Mouse (Mus musculus): Measurements from ENCODE around the gene D10Wsu102e. TPM values are rescaled to one million over a fixed set of nuclear protein-coding genes. Genes with fewer than 3 reads are reported as not detected.
"Not testable (repeated sequence)": the region's sequence is repeated elsewhere in the genome, so short reads cannot be mapped to it uniquely, and the experiment has no call there.

Gene D10Wsu102e
- polyA plus RNA-seq, 1 experiment from 2014 or later, result 0.97 TPM

- no peak for ATAC-seq (ENCODE audit: insufficient read depth, low FRiP score, low TSS enrichment)
- Histone ChIP-seq H3K36me3 (ENCODE audit: control insufficient read depth, insufficient read depth, low read length) (peaks cover 8% of the 10 kb centered on the region), H3K27ac (ENCODE audit: low read depth, low read length) (no peak overlapping the region), H3K9ac (ENCODE audit: low read length) (no peak overlapping the region), H3K4me2 (ENCODE audit: low read depth) (no peak overlapping the region), H3K9me3 (ENCODE audit: control insufficient read depth, low read length) (no peaks in the 10 kb centered on the region), H3K27me3 (ENCODE audit: control insufficient read depth, insufficient read depth, low read length) (no peaks in the 10 kb centered on the region), H3K4me3 (ENCODE audit: low read depth, low read length) (no peak overlapping the region), H3K4me1 (ENCODE audit: control insufficient read depth, insufficient read depth, low read length) (no peaks in the 10 kb centered on the region)
- whole genome bisulfite sequencing, result 98% methylated on average over 3 of the region's 3 CpGs
- no peak for DNase-seq (ENCODE audit: low spot score)
These were observed 14.1 kb downstream of the D10Wsu102e start for GRCm38 (mm10) chr10:83374045-83374656.

- not testable (repeated sequence) for H3K9ac ChIP-seq (ENCODE audit: low read length); H3K4me1 ChIP-seq (ENCODE audit: control insufficient read depth, insufficient read depth, low read length); DNase-seq (ENCODE audit: low spot score); ATAC-seq (ENCODE audit: insufficient read depth, low FRiP score, low TSS enrichment); H3K9me3 ChIP-seq (ENCODE audit: control insufficient read depth, low read length); H3K4me3 ChIP-seq (ENCODE audit: low read depth, low read length); H3K27ac ChIP-seq (ENCODE audit: low read depth, low read length); H3K27me3 ChIP-seq (ENCODE audit: control insufficient read depth, insufficient read depth, low read length); H3K4me2 ChIP-seq (ENCODE audit: low read depth); H3K36me3 ChIP-seq (ENCODE audit: control insufficient read depth, insufficient read depth, low read length)
- WGBS, result 98% methylated on average over 5 of the region's 5 CpGs
These were observed 15.4 kb downstream of the D10Wsu102e start for GRCm38 (mm10) chr10:83375458-83375857.

- Histone ChIP-seq H3K9me3 (ENCODE audit: control insufficient read depth, low read length) (no peaks in the 10 kb centered on the region), H3K4me2 (ENCODE audit: low read depth) (no peak overlapping the region), H3K27me3 (ENCODE audit: control insufficient read depth, insufficient read depth, low read length) (no peaks in the 10 kb centered on the region), H3K4me1 (ENCODE audit: control insufficient read depth, insufficient read depth, low read length) (no peaks in the 10 kb centered on the region), H3K36me3 (ENCODE audit: control insufficient read depth, insufficient read depth, low read length) (peaks cover 6% of the 10 kb centered on the region), H3K27ac (ENCODE audit: low read depth, low read length) (no peak overlapping the region), H3K4me3 (ENCODE audit: low read depth, low read length) (no peak overlapping the region), H3K9ac (ENCODE audit: low read length) (no peak overlapping the region)
- DNase-seq (ENCODE audit: low spot score) (no peak), ATAC-seq (ENCODE audit: insufficient read depth, low FRiP score, low TSS enrichment) (no peak)
- WGBS, result 92% methylated on average over 8 of the region's 8 CpGs
These were observed 17.1 kb downstream of the D10Wsu102e start for GRCm38 (mm10) chr10:83376911-83377682.

GRCm38 (mm10) chr10:83378083-83378833, 18.2 kb downstream of the D10Wsu102e start:
- no peak for ATAC-seq (ENCODE audit: insufficient read depth, low FRiP score, low TSS enrichment)
- no peaks in the 10 kb centered on the region for H3K27me3 ChIP-seq (ENCODE audit: control insufficient read depth, insufficient read depth, low read length)
- no peak overlapping the region for H3K9ac ChIP-seq (ENCODE audit: low read length)
- H3K4me2 ChIP-seq (ENCODE audit: low read depth), result no peak overlapping the region
- 85% methylated on average over 9 of the region's 9 CpGs for WGBS
- H3K36me3 ChIP-seq (ENCODE audit: control insufficient read depth, insufficient read depth, low read length), result peaks cover 3% of the 10 kb centered on the region
- H3K4me1 ChIP-seq (ENCODE audit: control insufficient read depth, insufficient read depth, low read length), result no peaks in the 10 kb centered on the region
- no peaks in the 10 kb centered on the region for H3K9me3 ChIP-seq (ENCODE audit: control insufficient read depth, low read length)
- no peak for DNase-seq (ENCODE audit: low spot score)
- no peak overlapping the region for H3K27ac ChIP-seq (ENCODE audit: low read depth, low read length)
- no peak overlapping the region for H3K4me3 ChIP-seq (ENCODE audit: low read depth, low read length)

GRCm38 (mm10) chr10:83380501-83380900, 20.5 kb downstream of the D10Wsu102e start:
- H3K4me2 ChIP-seq (ENCODE audit: low read depth), result no peak overlapping the region
- DNase-seq (ENCODE audit: low spot score), result no peak
- no peaks in the 10 kb centered on the region; the same call in 1 of the 2 replicates for H3K36me3 ChIP-seq (ENCODE audit: control insufficient read depth, insufficient read depth, low read length)
- 93% methylated on average over 2 of the region's 2 CpGs for WGBS
- no peak overlapping the region for H3K27ac ChIP-seq (ENCODE audit: low read depth, low read length)
- no peak overlapping the region for H3K9ac ChIP-seq (ENCODE audit: low read length)
- no peaks in the 10 kb centered on the region for H3K27me3 ChIP-seq (ENCODE audit: control insufficient read depth, insufficient read depth, low read length)
- no peak for ATAC-seq (ENCODE audit: insufficient read depth, low FRiP score, low TSS enrichment)
- H3K4me3 ChIP-seq (ENCODE audit: low read depth, low read length), result no peak overlapping the region
- H3K9me3 ChIP-seq (ENCODE audit: control insufficient read depth, low read length), result no peaks in the 10 kb centered on the region
- no peaks in the 10 kb centered on the region for H3K4me1 ChIP-seq (ENCODE audit: control insufficient read depth, insufficient read depth, low read length)

- Histone ChIP-seq H3K9me3 (ENCODE audit: control insufficient read depth, low read length) (no peaks in the 10 kb centered on the region), H3K9ac (ENCODE audit: low read length) (no peak overlapping the region), H3K4me1 (ENCODE audit: control insufficient read depth, insufficient read depth, low read length) (no peaks in the 10 kb centered on the region), H3K27me3 (ENCODE audit: control insufficient read depth, insufficient read depth, low read length) (no peaks in the 10 kb centered on the region), H3K4me2 (ENCODE audit: low read depth) (no peak overlapping the region), H3K27ac (ENCODE audit: low read depth, low read length) (no peak overlapping the region), H3K36me3 (ENCODE audit: control insufficient read depth, insufficient read depth, low read length) (no peaks in the 10 kb centered on the region), H3K4me3 (ENCODE audit: low read depth, low read length) (no peak overlapping the region)
- ATAC-seq (ENCODE audit: insufficient read depth, low FRiP score, low TSS enrichment) (no peak), DNase-seq (ENCODE audit: low spot score) (no peak)
- 84% methylated on average over 4 of the region's 4 CpGs for WGBS
These were observed 22.5 kb downstream of the D10Wsu102e start for GRCm38 (mm10) chr10:83382528-83382927.

GRCm38 (mm10) chr10:83382988-83383387, 23.0 kb downstream of the D10Wsu102e start:
- no peaks in the 10 kb centered on the region for H3K36me3 ChIP-seq (ENCODE audit: control insufficient read depth, insufficient read depth, low read length)
- H3K27me3 ChIP-seq (ENCODE audit: control insufficient read depth, insufficient read depth, low read length), result no peaks in the 10 kb centered on the region
- H3K4me2 ChIP-seq (ENCODE audit: low read depth), result no peak overlapping the region
- no peaks in the 10 kb centered on the region for H3K9me3 ChIP-seq (ENCODE audit: control insufficient read depth, low read length)
- 85% methylated on average over 2 of the region's 2 CpGs for WGBS
- H3K9ac ChIP-seq (ENCODE audit: low read length), result no peak overlapping the region
- H3K4me1 ChIP-seq (ENCODE audit: control insufficient read depth, insufficient read depth, low read length), result no peaks in the 10 kb centered on the region
- no peak for ATAC-seq (ENCODE audit: insufficient read depth, low FRiP score, low TSS enrichment)
- H3K4me3 ChIP-seq (ENCODE audit: low read depth, low read length), result no peak overlapping the region
- DNase-seq (ENCODE audit: low spot score), result no peak
- no peak overlapping the region for H3K27ac ChIP-seq (ENCODE audit: low read depth, low read length)

- DNase-seq (ENCODE audit: low spot score) (no peak), ATAC-seq (ENCODE audit: insufficient read depth, low FRiP score, low TSS enrichment) (no peak)
- H3K36me3 ChIP-seq (ENCODE audit: control insufficient read depth, insufficient read depth, low read length), result no peaks in the 10 kb centered on the region
- H3K4me3 ChIP-seq (ENCODE audit: low read depth, low read length), result no peak overlapping the region
- no peak overlapping the region for H3K27ac ChIP-seq (ENCODE audit: low read depth, low read length)
- H3K9me3 ChIP-seq (ENCODE audit: control insufficient read depth, low read length), result no peaks in the 10 kb centered on the region
- H3K9ac ChIP-seq (ENCODE audit: low read length), result no peak overlapping the region
- no peak overlapping the region for H3K4me2 ChIP-seq (ENCODE audit: low read depth)
- H3K27me3 ChIP-seq (ENCODE audit: control insufficient read depth, insufficient read depth, low read length), result no peaks in the 10 kb centered on the region
- 94% methylated on average over 13 of the region's 13 CpGs for WGBS
- H3K4me1 ChIP-seq (ENCODE audit: control insufficient read depth, insufficient read depth, low read length), result no peaks in the 10 kb centered on the region
These were observed 23.8 kb downstream of the D10Wsu102e start for GRCm38 (mm10) chr10:83383863-83384262.
